Mouse (Mus musculus) liver, embryonic 13.5 days (tissue): ENCODE measurements around the gene Pla2g2c. TPM values are rescaled to one million over a fixed set of nuclear protein-coding genes. Genes with fewer than 3 reads are reported as not detected.

Experiments used
- ATAC-seq: fragments of 200-750 bp; cut with Nextera tagmentation; 2 replicates; pipeline ENCODE4 v1.8.0; 2017; ENCODE audit warnings: low read depth, mild to moderate bottlenecking, moderate number of reproducible peaks, moderate library complexity
- DNase-seq: peaks from one replicate; pipeline ENCODE4 v3.0.0; 2022
- H3K27ac ChIP-seq: fragments of 300-500 bp; sonication (generic); 2 replicates; pipeline ENCODE4 v1.5.1; 2015; ENCODE audit warnings: moderate library complexity, mild to moderate bottlenecking, inconsistent platforms
- H3K27me3 ChIP-seq: fragments of 300-500 bp; sonication (generic); 2 replicates; pipeline ENCODE4 v1.6.1; 2015; ENCODE audit warnings: mild to moderate bottlenecking, inconsistent platforms
- H3K36me3 ChIP-seq: fragments of 300-500 bp; sonication (generic); 2 replicates; pipeline ENCODE4 v1.6.1; 2015; ENCODE audit warnings: mild to moderate bottlenecking, inconsistent platforms
- H3K4me1 ChIP-seq: fragments of 300-500 bp; sonication (generic); replicated peaks from 2 replicates; pipeline ENCODE4 v1.6.1; 2015; ENCODE audit warnings: inconsistent platforms
- H3K4me2 ChIP-seq: fragments of 300-500 bp; sonication (generic); 2 replicates; pipeline ENCODE4 v1.6.1; 2015; ENCODE audit warnings: inconsistent platforms, mild to moderate bottlenecking, moderate library complexity
- H3K4me3 ChIP-seq: fragments of 300-500 bp; sonication (generic); replicated peaks from 2 replicates; pipeline ENCODE4 v1.5.1; 2015; ENCODE audit warnings: mild to moderate bottlenecking, inconsistent platforms
- H3K9ac ChIP-seq: fragments of 300-500 bp; sonication (generic); 2 replicates; pipeline ENCODE4 v1.6.1; 2015; ENCODE audit warnings: mild to moderate bottlenecking, inconsistent platforms
- H3K9me3 ChIP-seq: fragments of 300-500 bp; sonication (generic); replicated peaks from 2 replicates; pipeline ENCODE4 v1.6.1; 2016; ENCODE audit warnings: inconsistent platforms
- WGBS: fragments of 180-500 bp; shearing (Covaris S2); methylation state at CpG from one replicate; pipeline ENCODE4 v1.1.7; 2015; ENCODE audit not compliant: insufficient replicate concordance; 5-methylcytosine and 5-hydroxymethylcytosine counted together
- polyA plus RNA-seq: library from polyadenylated mRNA; unstranded; fragments of >200 nt; fragmentation: Nextera tagmentation; extraction: Ambion mirVana; gene quantifications from 2 replicates; pipeline ENCODE4 v1.2.1, GENCODE M21; 2015

Gene Pla2g2c
- polyA plus RNA-seq, 1 experiment from 2014 or later = not detected

DNA sequence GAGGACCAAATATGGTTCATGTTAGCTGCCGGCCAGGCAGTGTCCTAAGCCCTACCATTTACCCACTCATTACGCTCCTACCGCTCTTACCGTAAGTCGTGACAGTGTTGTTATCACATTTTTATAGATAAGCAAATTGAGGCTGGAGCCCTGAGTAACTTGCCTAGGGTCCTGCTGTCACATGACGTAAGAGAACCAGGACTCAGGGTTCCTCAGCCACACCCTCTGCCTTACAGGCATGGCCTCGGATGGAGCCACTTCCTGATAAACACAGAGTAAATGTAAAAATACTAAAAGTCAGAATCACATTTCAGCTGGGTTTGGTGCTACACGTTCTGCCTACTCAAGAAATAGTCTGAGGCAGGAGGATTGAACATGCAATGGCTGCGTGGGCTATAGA is 29.8 kb downstream of the Pla2g2c start:
- no peaks in the 10 kb centered on the region for H3K36me3 ChIP-seq
- 57% methylated on average over 9 of the region's 9 CpGs for WGBS

DNA sequence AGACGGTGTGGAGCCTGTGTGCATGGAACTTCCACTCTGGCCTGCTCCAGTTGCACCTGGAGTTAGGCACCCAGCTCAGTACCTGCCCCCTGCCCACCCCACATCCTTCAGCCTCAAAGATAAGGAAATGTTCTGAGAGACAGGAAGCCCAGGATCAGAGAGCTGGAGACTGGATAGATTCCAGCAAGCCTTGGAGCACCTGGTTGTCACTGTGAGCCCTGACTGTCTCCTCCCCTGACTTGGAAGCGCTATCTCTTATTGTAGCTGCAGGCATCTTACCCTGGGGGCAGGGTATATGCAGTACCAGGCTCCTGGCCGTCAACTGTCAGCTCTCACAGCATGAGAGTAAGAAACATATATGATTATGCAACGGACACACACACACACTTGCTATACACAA is 30.8 kb downstream of the Pla2g2c start:
- Histone ChIP-seq H3K36me3 (no peaks in the 10 kb centered on the region), H3K4me3 (no peak overlapping the region), H3K27me3 (no peaks in the 10 kb centered on the region), H3K4me1 (no peaks in the 10 kb centered on the region), H3K27ac (no peak overlapping the region), H3K9ac (no peak overlapping the region), H3K9me3 (no peaks in the 10 kb centered on the region), H3K4me2 (no peak overlapping the region)
- DNase-seq (no peak), ATAC-seq (no peak)
- WGBS = 63% methylated on average over 4 of the region's 4 CpGs

More for the DNA sequence above, 29.8 kb downstream of the Pla2g2c start:
- H3K4me2 ChIP-seq = no peak overlapping the region
- H3K4me3 ChIP-seq = no peak overlapping the region
- no peaks in the 10 kb centered on the region for H3K9me3 ChIP-seq
- no peak overlapping the region for H3K27ac ChIP-seq
- H3K4me1 ChIP-seq = no peaks in the 10 kb centered on the region
- ATAC-seq (no peak), DNase-seq (no peak)
- no peak overlapping the region for H3K9ac ChIP-seq
- H3K27me3 ChIP-seq = no peaks in the 10 kb centered on the region

DNA sequence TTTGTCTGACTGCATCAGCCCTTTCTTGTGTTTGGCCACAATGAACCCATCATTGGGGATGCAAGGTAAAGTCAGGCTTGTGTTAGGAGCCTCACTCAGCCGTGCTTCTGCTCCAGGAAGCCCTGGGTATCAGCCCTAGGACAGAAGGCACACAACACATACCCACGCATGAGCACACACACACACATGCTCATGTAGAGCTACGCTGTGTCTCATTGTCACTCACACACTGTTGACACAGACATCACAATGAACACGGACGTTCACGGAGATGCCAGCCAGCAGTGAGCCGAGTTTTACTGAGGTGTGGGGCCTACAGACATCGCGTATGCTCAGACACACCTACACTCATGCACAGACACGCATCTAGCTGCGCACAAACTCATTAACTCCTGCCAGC is 31.4 kb downstream of the Pla2g2c start:
- H3K36me3 ChIP-seq = no peaks in the 10 kb centered on the region
- ATAC-seq (no peak), DNase-seq (no peak)
- H3K9me3 ChIP-seq = no peaks in the 10 kb centered on the region
- 72% methylated on average over 11 of the region's 11 CpGs for WGBS
- no peaks in the 10 kb centered on the region for H3K27me3 ChIP-seq
- no peak overlapping the region for H3K9ac ChIP-seq
- no peak overlapping the region for H3K4me2 ChIP-seq
- no peak overlapping the region for H3K4me3 ChIP-seq
- no peaks in the 10 kb centered on the region for H3K4me1 ChIP-seq
- no peak overlapping the region for H3K27ac ChIP-seq

DNA sequence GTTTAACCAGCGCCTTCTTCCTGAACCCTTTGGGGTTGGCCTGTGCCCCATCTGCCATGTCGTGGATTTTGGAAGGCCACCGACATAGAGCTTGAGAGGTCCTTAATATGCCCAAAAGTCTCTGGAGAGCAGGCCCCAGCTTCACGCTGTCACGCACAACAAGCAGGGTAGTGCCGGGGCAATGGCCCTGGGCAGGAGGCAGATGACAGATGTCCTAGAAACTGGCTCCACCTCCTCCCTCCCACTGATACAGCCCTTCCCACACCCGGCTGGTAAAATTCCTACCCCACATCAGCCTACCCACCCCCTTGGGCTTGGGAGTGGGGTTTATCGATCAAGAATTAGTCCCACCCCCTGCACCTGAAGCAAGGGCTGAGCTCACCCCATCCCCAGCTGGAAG is 32.8 kb downstream of the Pla2g2c start, which contains the start of gene Pla2g2f:
Gene Pla2g2f (minus strand): TSS at position 211 of the 400 bp plus-strand sequence.
- Histone ChIP-seq H3K9ac (no peak within 1 kb of the TSS), H3K4me3 (no peak within 1 kb of the TSS), H3K9me3 (no peaks in the 10 kb centered on the region), H3K27ac (no peak within 1 kb of the TSS), H3K4me2 (no peak within 1 kb of the TSS), H3K36me3 (no peaks in the 10 kb centered on the region), H3K27me3 (no peaks in the 10 kb centered on the region), H3K4me1 (no peaks in the 10 kb centered on the region)
- 73% methylated on average over 8 of the region's 8 CpGs for WGBS
- ATAC-seq = no peak
- no peak for DNase-seq

DNA sequence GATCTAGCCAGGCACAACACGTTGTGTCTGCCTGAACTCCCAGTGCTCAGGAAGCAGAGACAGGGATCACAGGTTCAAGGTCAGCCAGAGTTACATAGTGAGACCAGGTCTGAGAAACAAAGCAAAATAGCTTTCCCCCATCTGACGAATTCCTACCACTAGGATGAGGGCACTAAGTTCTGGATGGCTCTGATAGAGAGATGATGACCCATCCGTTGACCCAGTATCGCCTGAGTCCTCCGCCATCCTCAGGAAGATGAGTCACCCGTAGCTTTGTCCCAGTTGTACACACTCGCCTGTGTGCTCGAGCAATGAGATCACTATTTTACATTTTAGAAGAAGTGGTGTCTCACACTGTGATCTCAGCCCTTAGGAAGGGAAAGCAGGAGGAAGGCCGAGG is 37.7 kb downstream of the Pla2g2c start:
- H3K9ac ChIP-seq = no peak overlapping the region
- no peak overlapping the region for H3K4me2 ChIP-seq
- H3K36me3 ChIP-seq = no peaks in the 10 kb centered on the region
- ATAC-seq (no peak), DNase-seq (no peak)
- no peaks in the 10 kb centered on the region for H3K4me1 ChIP-seq
- H3K27me3 ChIP-seq = no peaks in the 10 kb centered on the region
- no peak overlapping the region for H3K27ac ChIP-seq
- H3K4me3 ChIP-seq = no peak overlapping the region
- 36% methylated on average over 9 of the region's 9 CpGs for WGBS
- H3K9me3 ChIP-seq = no peaks in the 10 kb centered on the region

DNA sequence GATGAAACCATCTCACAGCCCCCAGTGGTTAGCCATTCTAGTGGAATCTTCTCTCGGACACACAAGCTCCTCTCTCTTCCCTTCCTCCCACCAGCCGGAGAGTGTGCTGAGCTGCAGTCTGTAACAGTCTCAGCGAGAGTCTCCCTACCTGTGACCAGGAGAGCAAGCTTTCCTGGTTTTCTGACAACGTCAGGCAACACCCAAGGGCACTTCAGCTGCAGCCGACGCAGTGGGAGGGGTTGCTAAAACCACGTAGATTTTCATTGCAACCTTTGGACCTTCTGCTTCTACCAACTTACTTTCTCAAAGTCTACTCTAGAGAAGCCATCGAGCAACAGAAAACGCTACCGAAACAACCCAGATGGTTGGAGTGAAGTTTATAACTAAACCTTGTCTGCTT is 47.4 kb downstream of the Pla2g2c start:
- H3K9ac ChIP-seq = no peak overlapping the region
- H3K9me3 ChIP-seq = no peaks in the 10 kb centered on the region
- no peak overlapping the region for H3K4me3 ChIP-seq
- DNase-seq (no peak), ATAC-seq (no peak)
- no peaks in the 10 kb centered on the region for H3K27me3 ChIP-seq
- H3K36me3 ChIP-seq = no peaks in the 10 kb centered on the region
- no peak overlapping the region for H3K4me2 ChIP-seq
- H3K27ac ChIP-seq = no peak overlapping the region
- H3K4me1 ChIP-seq = no peaks in the 10 kb centered on the region
- WGBS = 65% methylated on average over 10 of the region's 10 CpGs

DNA sequence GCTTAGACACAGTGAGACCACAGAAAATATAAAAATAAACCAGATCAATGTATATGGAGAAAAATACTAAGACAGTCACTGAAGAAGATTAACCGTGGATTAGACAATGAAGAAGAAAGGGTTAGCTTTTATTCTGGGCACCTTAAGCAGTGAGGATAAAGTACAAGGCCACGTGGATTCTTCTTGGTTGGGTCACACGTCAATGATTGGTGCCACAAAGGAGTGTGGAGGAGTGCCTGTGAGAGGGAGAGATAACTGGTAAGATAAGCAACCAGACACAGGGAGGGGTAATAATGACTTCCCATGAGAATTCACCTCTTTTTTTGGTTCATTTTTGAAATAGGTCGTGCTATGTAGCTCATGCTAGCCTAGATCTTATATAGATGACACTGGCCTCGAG is 47.8 kb downstream of the Pla2g2c start:
- H3K27ac ChIP-seq = no peak overlapping the region
- no peak overlapping the region for H3K4me2 ChIP-seq
- no peak overlapping the region for H3K4me3 ChIP-seq
- H3K4me1 ChIP-seq = no peaks in the 10 kb centered on the region
- no peak for ATAC-seq
- H3K9me3 ChIP-seq = no peaks in the 10 kb centered on the region
- DNase-seq = no peak
- no peaks in the 10 kb centered on the region for H3K27me3 ChIP-seq
- H3K9ac ChIP-seq = no peak overlapping the region
- H3K36me3 ChIP-seq = no peaks in the 10 kb centered on the region
- 44% methylated on average over 5 of the region's 5 CpGs for WGBS

DNA sequence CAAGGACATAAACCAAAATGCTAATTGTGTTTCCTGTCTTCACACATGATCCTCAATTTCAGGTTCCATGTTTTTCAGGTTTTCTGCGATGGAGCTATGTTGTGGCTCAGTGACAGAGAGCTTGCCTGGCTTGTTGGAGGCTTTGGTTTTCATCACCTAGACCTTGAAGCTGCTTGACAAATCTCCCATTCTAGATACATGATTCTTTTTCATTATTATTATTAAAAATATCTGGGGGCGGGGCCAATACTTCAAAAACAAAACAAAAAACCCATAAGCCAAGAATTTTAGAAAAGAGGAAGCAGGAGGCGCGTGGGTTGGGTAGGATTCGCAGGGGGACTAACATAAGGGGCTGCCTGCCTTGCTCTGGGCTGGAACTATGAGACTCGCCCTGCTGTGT is 50.8 kb downstream of the Pla2g2c start, which contains the start of gene Pla2g2d:
Gene Pla2g2d (plus strand): TSS at position 301 of the 400 bp plus-strand sequence.
- DNase-seq = no peak
- no peak within 1 kb of the TSS for H3K4me2 ChIP-seq
- 51% methylated on average over 6 of the region's 6 CpGs for WGBS
- no peak within 1 kb of the TSS for H3K4me3 ChIP-seq
- ATAC-seq = no peak
- H3K27me3 ChIP-seq = no peaks in the 10 kb centered on the region
- no peak within 1 kb of the TSS for H3K9ac ChIP-seq
- no peaks in the 10 kb centered on the region for H3K4me1 ChIP-seq
- no peaks in the 10 kb centered on the region for H3K36me3 ChIP-seq
- H3K27ac ChIP-seq = no peak within 1 kb of the TSS
- H3K9me3 ChIP-seq = no peaks in the 10 kb centered on the region

DNA sequence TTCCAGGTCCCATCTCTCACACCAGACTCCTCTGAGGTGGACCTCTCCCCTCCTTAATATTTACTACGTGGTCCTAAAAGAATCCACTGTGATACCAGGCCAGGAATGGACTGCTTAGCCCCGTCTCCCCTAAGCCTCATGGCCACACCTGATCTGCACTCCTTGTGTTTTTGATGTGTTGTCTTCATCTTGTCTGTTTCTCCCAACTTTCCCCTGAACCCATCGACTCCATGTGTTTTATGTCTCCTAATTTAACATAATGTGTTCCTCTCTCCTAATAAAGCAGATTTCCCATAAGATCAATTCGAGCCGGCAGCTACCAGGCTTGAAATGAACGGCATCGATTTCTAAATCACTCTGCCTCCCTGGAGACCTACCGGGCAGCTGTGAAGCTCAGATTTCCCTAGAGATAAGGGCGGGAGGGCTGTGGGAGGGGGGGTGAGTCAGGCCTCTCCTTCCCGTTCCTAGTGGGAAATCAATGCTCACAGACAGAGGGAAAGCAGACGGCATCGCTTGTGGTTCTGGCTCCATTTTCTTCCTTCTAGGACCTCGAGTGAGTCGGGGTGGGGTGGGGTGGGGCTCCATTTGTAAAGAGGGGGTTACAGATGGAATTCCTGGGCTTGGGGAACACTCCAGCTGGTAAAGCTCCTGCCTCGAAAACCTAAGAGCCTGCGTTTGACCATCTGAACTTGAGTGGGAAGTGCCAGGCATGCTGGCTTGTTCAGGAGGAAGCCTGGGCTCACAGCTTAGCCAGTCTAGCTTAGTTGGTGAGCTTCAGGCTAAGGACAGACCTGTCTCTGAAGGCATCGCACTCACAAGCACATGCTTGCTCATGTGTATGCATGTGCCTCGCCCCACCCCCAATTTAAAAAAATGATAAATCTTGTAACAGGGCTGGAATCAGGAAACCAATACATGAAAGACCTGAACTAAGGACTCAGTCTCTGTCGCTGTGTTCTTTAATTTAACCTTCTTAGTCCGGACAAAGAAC is 53.1 kb downstream of the Pla2g2c start:
- Histone ChIP-seq H3K27ac (no peak overlapping the region), H3K4me2 (no peak overlapping the region), H3K4me3 (no peak overlapping the region), H3K27me3 (no peaks in the 10 kb centered on the region), H3K9me3 (no peaks in the 10 kb centered on the region), H3K36me3 (no peaks in the 10 kb centered on the region), H3K9ac (no peak overlapping the region), H3K4me1 (no peaks in the 10 kb centered on the region)
- no peak for ATAC-seq
- 35% methylated on average over 20 of the region's 20 CpGs for WGBS
- DNase-seq = no peak

DNA sequence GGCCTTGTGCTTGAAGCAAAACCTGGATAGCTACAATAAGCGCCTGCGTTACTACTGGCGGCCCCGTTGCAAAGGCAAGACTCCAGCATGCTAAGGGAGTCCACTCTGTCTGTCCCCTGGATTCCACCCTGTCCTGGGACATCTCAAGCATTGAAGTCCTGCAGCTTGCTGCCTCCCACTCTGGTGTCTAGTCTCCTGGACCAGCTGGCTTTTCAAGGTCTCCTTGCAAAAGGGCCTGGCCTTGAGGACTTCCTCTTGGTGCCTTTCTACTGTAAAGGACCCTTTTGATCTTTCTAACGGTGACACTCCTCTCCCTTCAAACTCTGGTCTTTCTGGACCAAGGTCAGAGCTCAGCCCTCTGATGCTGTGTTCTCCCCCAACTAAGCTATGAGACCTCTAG is 55.7 kb downstream of the Pla2g2c start:
- Histone ChIP-seq H3K4me1 (no peaks in the 10 kb centered on the region), H3K36me3 (no peaks in the 10 kb centered on the region), H3K9ac (no peak overlapping the region), H3K27ac (no peak overlapping the region), H3K4me2 (no peak overlapping the region), H3K9me3 (no peaks in the 10 kb centered on the region), H3K4me3 (no peak overlapping the region), H3K27me3 (no peaks in the 10 kb centered on the region)
- ATAC-seq (no peak), DNase-seq (no peak)
- WGBS = 79% methylated on average over 5 of the region's 5 CpGs

DNA sequence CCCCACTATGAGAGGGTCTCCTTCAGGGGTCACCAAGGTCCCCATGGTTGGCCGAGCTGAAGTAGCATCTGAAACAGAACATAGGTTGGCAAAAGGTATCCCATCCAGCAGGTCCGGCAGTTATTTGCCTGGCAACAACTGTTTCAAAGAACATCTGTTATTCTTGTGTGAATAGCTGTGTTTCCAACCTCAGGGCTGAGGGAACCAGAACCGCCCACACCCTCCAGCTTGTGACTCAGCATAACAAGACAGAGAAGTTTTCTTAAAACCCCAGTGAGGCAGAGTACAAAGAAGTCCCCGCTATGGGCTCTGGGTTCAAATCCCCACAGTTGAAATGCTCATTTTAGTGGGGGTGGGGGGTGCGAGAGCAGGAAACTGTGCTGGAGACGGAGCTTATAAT is 57.5 kb downstream of the Pla2g2c start:
- no peak for ATAC-seq
- Histone ChIP-seq H3K4me2 (no peak overlapping the region), H3K36me3 (no peaks in the 10 kb centered on the region), H3K27me3 (no peaks in the 10 kb centered on the region), H3K4me1 (no peaks in the 10 kb centered on the region), H3K9ac (no peak overlapping the region), H3K27ac (no peak overlapping the region), H3K9me3 (no peaks in the 10 kb centered on the region), H3K4me3 (no peak overlapping the region)
- no peak for DNase-seq
- WGBS = 66% methylated on average over 6 of the region's 6 CpGs

DNA sequence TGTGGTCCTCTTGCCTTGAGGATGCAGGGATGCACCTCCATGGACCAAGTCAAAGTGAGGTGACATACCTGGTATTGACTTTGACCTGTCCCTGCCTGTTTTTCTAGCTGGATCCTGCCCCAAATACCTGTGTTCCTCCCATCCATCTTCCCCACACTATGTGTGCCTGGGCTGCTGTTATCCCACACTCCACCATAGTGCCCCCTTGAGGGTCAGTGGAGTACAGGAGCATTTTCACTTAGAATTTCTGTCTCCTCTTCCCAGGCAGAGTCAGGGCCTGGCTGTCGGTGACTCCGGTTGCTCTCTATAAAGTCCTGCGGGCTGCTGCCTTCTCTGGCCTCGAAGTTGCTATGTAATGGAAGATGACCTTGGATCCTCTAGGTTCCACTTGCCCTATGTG is 61.1 kb downstream of the Pla2g2c start:
- Histone ChIP-seq H3K27me3 (no peaks in the 10 kb centered on the region; the same call in 1 of the 2 replicates), H3K9ac (no peak overlapping the region), H3K4me1 (no peaks in the 10 kb centered on the region), H3K36me3 (no peaks in the 10 kb centered on the region), H3K27ac (no peak overlapping the region), H3K4me3 (no peak overlapping the region), H3K9me3 (no peaks in the 10 kb centered on the region), H3K4me2 (no peak overlapping the region)
- ATAC-seq (no peak), DNase-seq (no peak)
- WGBS = 43% methylated on average over 4 of the region's 4 CpGs
